Mouse (Mus musculus) midbrain, embryonic 12.5 days (tissue): Measurements from ENCODE around the gene Plxdc2. TPM values are rescaled to one million over a fixed set of nuclear protein-coding genes. Genes with fewer than 3 reads are reported as not detected.

Experiments
- ATAC-seq: fragments of 200-750 bp; cut with Nextera tagmentation; 2 replicates; pipeline ENCODE4 v1.8.0; 2017; ENCODE audit warnings: low read depth, moderate TSS enrichment, moderate library complexity; ENCODE audit not compliant: low FRiP score
- H3K27ac ChIP-seq: fragments of 300-500 bp; sonication (generic); replicated peaks from 2 replicates; pipeline ENCODE4 v1.5.1; 2016; ENCODE audit warnings: mild to moderate bottlenecking
- H3K27me3 ChIP-seq: fragments of 300-500 bp; sonication (generic); 2 replicates; pipeline ENCODE4 v1.6.1; 2016; ENCODE audit warnings: mild to moderate bottlenecking
- H3K36me3 ChIP-seq: fragments of 300-500 bp; sonication (generic); 2 replicates; pipeline ENCODE4 v1.6.1; 2016
- H3K4me1 ChIP-seq: fragments of 300-500 bp; sonication (generic); 2 replicates; pipeline ENCODE4 v1.6.1; 2016
- H3K4me2 ChIP-seq: fragments of 300-500 bp; sonication (generic); replicated peaks from 2 replicates; pipeline ENCODE4 v1.6.1; 2016; ENCODE audit warnings: mild to moderate bottlenecking, moderate library complexity
- H3K4me3 ChIP-seq: fragments of 300-500 bp; sonication (generic); 2 replicates; pipeline ENCODE4 v1.5.1; 2016; ENCODE audit warnings: mild to moderate bottlenecking
- H3K9ac ChIP-seq: fragments of 300-500 bp; sonication (generic); replicated peaks from 2 replicates; pipeline ENCODE4 v1.6.1; 2016; ENCODE audit warnings: mild to moderate bottlenecking, moderate library complexity
- H3K9me3 ChIP-seq: fragments of 300-500 bp; sonication (generic); 2 replicates; pipeline ENCODE4 v1.6.1; 2016; ENCODE audit warnings: mild to moderate bottlenecking
- WGBS: fragments of 180-500 bp; shearing (Covaris S2); methylation state at CpG from one replicate; pipeline ENCODE4 v1.1.7; 2016; 5-methylcytosine and 5-hydroxymethylcytosine counted together
- polyA plus RNA-seq: library from polyadenylated mRNA; unstranded; fragments of >200 nt; fragmentation: Nextera tagmentation; extraction: Ambion mirVana; gene quantifications from 2 replicates; pipeline ENCODE4 v1.2.1, GENCODE M21; 2016

Gene Plxdc2
- 16.8 and 22.2 TPM in 2 replicates for polyA plus RNA-seq

DNA sequence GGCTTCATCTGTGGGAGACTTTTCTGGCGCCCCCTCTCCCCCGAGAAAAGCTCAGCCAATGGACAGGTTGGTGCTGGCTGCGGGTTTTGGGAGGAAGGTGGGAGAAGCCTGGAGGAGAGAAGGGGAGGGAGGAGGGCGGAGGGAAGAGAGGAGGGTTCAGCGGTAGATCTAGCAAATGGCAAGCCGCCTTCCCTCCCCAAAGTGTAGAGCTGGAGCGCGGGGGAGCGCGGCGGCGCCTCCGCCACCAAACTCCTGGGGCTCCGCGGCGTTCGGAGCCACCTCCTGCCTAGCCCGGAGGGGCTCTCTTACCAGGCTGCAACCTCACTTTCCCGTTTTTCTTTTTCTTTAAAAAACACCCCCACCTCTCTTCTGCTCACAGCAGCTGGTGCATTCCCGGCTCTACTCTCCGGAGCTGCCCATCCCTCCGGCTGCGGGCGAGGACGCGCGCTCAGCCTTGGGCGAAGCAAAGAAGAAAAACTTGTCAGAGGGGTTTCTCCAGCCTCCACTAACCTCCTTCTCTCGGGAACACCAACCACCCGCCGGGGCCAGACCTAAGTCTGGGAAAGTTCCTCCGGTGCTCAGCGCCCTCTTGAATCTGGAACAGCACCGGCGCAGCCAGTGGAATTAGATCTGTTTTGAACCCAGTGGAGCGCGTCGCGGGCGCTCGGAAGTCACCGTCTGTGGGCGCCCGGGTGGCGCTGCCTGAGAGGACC, at the start of gene Plxdc2:
TSS of gene Plxdc2 (plus strand) at position 199 of the 713 bp plus-strand sequence.
- WGBS = 0% methylated on average over 39 of the region's 45 CpGs
- Histone ChIP-seq H3K36me3 (no peaks in the 10 kb centered on the region), H3K4me2 (peak within 1 kb of the TSS; percentile 64), H3K4me1 (peaks cover 5% of the 10 kb centered on the region; the same call in 1 of the 2 replicates), H3K4me3 (peak within 1 kb of the TSS; percentile 62), H3K9ac (peak within 1 kb of the TSS; percentile 65), H3K9me3 (no peaks in the 10 kb centered on the region), H3K27me3 (peaks cover 17% of the 10 kb centered on the region), H3K27ac (peak within 1 kb of the TSS; percentile 75)
- ATAC-seq = peak; percentile 91

DNA sequence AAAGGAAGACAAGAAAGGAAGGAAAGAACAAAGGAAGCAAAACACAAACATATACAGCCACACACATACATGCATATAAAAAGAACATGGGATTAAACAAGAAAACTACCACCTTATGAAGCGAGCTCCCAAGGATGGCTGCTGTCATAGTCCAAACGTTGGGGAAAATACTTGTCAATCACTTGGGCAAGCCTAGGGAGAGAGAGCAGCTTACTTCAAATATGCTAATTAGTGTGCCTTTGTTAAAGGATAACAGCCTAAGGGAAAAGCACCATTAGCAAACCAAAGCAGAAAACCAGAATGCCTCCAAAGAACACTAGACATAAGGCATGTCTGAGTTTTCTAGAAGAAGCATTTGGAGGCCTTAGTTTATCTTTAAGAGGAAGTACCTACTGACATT, 45.7 kb upstream of the Plxdc2 start:
- no peaks in the 10 kb centered on the region for H3K27me3 ChIP-seq
- H3K4me2 ChIP-seq = no peak overlapping the region
- no peak overlapping the region for H3K4me3 ChIP-seq
- no peaks in the 10 kb centered on the region for H3K9me3 ChIP-seq
- H3K27ac ChIP-seq = no peak overlapping the region
- H3K9ac ChIP-seq = no peak overlapping the region
- H3K4me1 ChIP-seq = no peaks in the 10 kb centered on the region
- WGBS = 7% methylated on average over 2 of the region's 2 CpGs
- no peaks in the 10 kb centered on the region for H3K36me3 ChIP-seq
- peak; percentile 92 for ATAC-seq

GRCm38 (mm10) chr2:16312400-16313070, 43.6 kb upstream of the Plxdc2 start:
- Histone ChIP-seq H3K27ac (no peak overlapping the region), H3K9ac (no peak overlapping the region), H3K36me3 (no peaks in the 10 kb centered on the region), H3K9me3 (no peaks in the 10 kb centered on the region), H3K4me3 (no peak overlapping the region), H3K4me2 (no peak overlapping the region), H3K27me3 (no peaks in the 10 kb centered on the region), H3K4me1 (no peaks in the 10 kb centered on the region)
- WGBS = 70% methylated on average over 4 of the region's 4 CpGs
- no peak for ATAC-seq

DNA sequence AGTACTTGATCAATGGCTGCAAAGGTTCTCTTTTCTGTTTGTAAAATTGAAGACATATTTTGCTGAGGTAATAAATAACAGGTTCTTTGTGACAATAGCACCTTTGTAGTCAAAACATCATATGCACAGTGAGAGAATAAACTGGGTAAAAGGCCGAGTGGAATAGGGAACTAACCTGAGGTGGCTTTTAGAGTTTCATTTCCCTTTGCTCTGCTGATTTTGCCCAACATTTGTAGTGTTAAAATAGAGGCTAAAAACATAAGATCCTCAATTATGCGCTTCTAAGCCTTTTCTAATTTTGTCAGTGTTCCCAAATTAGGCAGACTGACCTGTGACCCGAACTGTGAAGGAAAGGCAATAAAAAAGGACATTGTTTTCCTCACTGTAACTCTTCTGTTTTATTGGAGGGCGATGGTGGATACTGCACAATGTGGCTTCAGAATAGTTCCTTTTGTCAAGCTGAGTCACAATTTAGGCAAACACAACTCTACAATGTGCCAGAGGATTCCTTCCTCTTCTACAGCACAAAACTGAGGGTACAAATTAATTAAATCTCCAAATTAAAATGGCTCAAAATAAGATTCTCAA, 20.8 kb upstream of the Plxdc2 start:
- Histone ChIP-seq H3K9me3 (no peaks in the 10 kb centered on the region), H3K4me3 (no peak overlapping the region)
- WGBS = 74% methylated on average over 4 of the region's 4 CpGs

DNA sequence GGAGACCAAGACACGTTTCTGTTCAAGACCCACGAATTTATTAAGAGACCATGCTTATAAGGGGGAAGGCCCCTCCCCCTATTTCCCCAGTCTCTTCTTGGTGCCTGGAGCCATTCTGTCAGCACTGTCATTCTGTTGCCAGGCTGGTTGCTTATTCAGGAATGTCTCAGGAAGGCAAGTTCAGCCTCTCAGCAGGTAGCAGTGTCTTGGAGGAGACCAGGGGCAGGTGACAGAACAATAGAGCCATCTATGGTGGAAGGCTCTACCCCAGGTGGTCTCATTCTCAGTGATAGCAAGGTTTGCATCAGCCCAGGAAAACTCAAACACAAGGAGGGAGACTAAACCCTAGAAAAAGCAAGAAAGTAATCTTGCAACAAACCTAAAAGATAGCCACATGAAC, 11.5 kb upstream of the Plxdc2 start:
- no peak overlapping the region for H3K27ac ChIP-seq
- no peaks in the 10 kb centered on the region for H3K4me1 ChIP-seq
- no peak for ATAC-seq
- WGBS = 69% methylated on average over 2 of the region's 2 CpGs
- no peak overlapping the region for H3K9ac ChIP-seq
- H3K4me3 ChIP-seq = no peak overlapping the region
- H3K9me3 ChIP-seq = no peaks in the 10 kb centered on the region
- H3K36me3 ChIP-seq = no peaks in the 10 kb centered on the region
- no peak overlapping the region for H3K4me2 ChIP-seq
- H3K27me3 ChIP-seq = no peaks in the 10 kb centered on the region

More for the DNA sequence above, 20.8 kb upstream of the Plxdc2 start:
- no peak for ATAC-seq
- Histone ChIP-seq H3K36me3 (no peaks in the 10 kb centered on the region), H3K4me1 (no peaks in the 10 kb centered on the region), H3K27ac (no peak overlapping the region), H3K9ac (no peak overlapping the region), H3K4me2 (no peak overlapping the region), H3K27me3 (no peaks in the 10 kb centered on the region)

DNA sequence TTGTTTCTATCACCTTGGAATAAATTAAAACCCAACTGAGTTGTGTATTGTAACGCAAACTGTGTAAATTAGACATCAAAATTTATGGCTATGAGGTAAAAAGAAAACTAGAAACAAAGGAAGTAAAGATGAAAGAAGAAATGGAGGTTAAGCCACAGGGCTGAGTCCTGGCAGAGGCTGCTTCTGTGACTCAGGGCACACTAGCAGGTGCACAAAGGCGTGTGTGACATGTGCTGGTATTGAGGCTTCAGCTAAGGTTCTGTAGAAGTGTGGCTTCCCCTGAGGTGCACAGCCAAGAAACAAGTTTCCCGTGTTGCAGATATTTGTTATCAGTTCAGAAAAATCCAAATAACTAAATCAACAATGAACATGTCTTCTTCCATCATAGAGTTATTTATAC, 5.0 kb upstream of the Plxdc2 start:
- 77% methylated on average over 3 of the region's 3 CpGs for WGBS
- Histone ChIP-seq H3K9ac (no peak overlapping the region), H3K27me3 (no peaks in the 10 kb centered on the region), H3K36me3 (no peaks in the 10 kb centered on the region), H3K27ac (no peak overlapping the region), H3K4me3 (no peak overlapping the region), H3K9me3 (no peaks in the 10 kb centered on the region), H3K4me2 (no peak overlapping the region), H3K4me1 (no peaks in the 10 kb centered on the region)
- no peak for ATAC-seq

DNA sequence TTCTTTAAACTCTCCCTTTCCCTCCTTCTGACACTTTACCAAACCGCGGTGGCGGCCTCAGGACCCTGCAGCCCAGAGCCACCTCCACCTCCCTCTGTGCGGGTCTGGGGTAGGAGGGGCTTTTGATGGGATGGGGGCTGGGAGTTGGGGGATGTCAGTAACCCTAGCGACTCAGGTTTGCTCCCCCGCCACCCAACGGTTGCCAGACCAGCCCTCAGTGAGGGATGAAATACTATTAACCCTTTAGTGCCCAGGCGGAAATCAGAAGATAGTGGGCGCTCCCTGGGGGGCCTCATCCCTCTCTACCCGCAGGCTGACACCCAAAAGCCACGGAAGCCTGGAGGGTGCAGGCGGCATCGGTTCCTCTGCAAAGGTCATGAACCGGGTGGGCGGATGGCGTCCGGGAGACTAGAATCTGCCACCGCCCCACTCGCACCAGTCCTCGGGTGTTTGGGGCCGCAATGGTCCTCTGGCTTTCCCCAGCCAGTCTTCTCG, 446 bp upstream of the Plxdc2 start:
- H3K9me3 ChIP-seq = no peaks in the 10 kb centered on the region
- WGBS = under 1% methylated on average over 22 of the region's 22 CpGs
- peak overlapping the region; percentile 64 for H3K4me2 ChIP-seq
- peaks cover 17% of the 10 kb centered on the region for H3K27me3 ChIP-seq
- ATAC-seq = peak; percentile 94
- H3K4me1 ChIP-seq = peaks cover 5% of the 10 kb centered on the region; the same call in 1 of the 2 replicates
- peak overlapping the region; percentile 75 for H3K27ac ChIP-seq
- H3K4me3 ChIP-seq = peak overlapping the region; percentile 62
- peak overlapping the region; percentile 65 for H3K9ac ChIP-seq
- no peaks in the 10 kb centered on the region for H3K36me3 ChIP-seq

DNA sequence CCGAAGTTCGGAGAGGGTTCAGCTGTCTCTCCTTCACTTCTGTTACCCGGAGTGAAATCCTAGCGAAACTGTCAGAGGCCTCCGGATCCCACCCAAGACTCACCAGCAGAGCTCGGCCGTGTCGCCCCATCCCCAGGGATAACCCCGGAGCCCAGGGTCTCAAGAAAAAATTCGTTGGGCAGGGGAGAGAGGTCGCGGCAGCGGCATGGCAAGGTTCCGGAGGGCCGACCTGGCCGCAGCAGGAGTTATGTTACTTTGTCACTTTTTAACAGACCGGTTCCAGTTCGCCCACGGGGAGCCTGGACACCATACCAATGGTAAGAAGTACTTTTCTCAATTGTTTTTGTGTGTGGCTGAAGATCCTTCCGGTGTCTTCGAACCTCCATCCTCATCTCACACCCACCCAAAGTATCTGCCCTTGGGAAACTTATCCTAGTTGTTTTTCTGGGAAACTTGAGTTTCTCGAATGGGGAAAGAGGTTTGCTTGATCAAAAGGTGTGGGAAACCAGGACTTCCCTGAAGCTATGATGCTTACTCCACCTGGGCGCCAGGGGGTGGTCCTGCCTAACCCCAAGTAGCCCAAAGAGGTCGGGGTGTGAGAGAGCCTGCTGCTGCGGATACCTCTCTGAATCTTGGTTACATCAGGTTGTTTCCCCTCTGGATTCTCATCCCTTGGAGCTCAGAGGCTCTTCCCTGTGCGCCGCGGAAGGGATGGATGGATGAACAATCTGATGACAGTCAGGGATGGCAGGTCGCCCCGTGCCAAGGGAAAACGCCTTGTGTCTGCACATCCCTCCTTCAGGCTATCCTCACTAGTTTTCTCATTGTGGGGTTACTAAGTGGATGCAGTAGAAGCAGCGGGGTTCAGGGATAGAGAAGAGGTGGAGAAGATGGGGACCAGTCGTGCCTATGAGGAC, 1.1 kb downstream of the Plxdc2 start:
- peaks cover 5% of the 10 kb centered on the region; the same call in 1 of the 2 replicates for H3K4me1 ChIP-seq
- no peaks in the 10 kb centered on the region for H3K36me3 ChIP-seq
- H3K4me3 ChIP-seq = peak overlapping the region; percentile 62
- no peak overlapping the region for H3K27ac ChIP-seq
- no peaks in the 10 kb centered on the region for H3K9me3 ChIP-seq
- peak overlapping the region; percentile 65 for H3K9ac ChIP-seq
- 1% methylated on average over 33 of the region's 33 CpGs for WGBS
- H3K4me2 ChIP-seq = peak overlapping the region; percentile 64
- no peak for ATAC-seq
- H3K27me3 ChIP-seq = peaks cover 17% of the 10 kb centered on the region

- Histone ChIP-seq H3K9ac (no peak overlapping the region; the same call in 1 of the 2 replicates), H3K27me3 (peaks cover 17% of the 10 kb centered on the region), H3K4me2 (peak overlapping the region; percentile 64), H3K4me1 (peaks cover 5% of the 10 kb centered on the region; the same call in 1 of the 2 replicates), H3K36me3 (no peaks in the 10 kb centered on the region), H3K9me3 (no peaks in the 10 kb centered on the region), H3K4me3 (peak overlapping the region; percentile 62), H3K27ac (no peak overlapping the region)
- WGBS = 25% methylated on average over 1 of the region's 1 CpGs
- no peak for ATAC-seq
These were observed 1.8 kb downstream of the Plxdc2 start for GRCm38 (mm10) chr2:16357946-16358345.

DNA sequence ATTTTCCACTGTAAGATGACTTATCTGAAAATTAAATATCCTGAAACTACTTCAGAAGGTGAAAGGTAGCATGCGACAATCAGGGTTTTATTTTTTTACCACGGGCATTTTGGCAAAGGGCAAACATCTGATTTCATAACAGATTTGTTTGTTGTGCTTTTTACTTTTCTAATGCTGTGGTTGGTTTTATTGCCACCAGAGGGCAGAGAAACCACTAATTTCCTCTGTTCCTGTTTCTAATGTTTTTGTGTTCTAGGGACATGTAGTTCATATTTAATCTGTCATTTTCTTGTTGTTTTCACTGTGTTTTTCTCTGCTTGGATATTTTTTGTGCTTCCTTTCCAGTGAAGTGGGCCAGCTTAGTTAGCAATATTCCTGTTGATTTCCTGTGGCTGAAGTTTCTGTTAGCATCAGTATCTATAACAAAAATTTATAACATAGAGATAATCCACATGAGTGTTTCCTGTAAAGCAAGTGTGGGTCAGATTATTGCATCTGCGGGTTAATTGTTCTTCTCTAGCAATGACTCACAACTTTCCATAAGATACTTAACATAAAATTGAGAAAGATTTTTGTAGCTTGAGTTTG, 3.3 kb downstream of the Plxdc2 start:
- Histone ChIP-seq H3K4me2 (no peak overlapping the region), H3K9me3 (no peaks in the 10 kb centered on the region), H3K27me3 (peaks cover 17% of the 10 kb centered on the region), H3K36me3 (no peaks in the 10 kb centered on the region), H3K4me1 (peaks cover 5% of the 10 kb centered on the region; the same call in 1 of the 2 replicates), H3K27ac (no peak overlapping the region), H3K4me3 (no peak overlapping the region), H3K9ac (no peak overlapping the region)
- no peak for ATAC-seq
- WGBS = 76% methylated on average over 3 of the region's 3 CpGs

DNA sequence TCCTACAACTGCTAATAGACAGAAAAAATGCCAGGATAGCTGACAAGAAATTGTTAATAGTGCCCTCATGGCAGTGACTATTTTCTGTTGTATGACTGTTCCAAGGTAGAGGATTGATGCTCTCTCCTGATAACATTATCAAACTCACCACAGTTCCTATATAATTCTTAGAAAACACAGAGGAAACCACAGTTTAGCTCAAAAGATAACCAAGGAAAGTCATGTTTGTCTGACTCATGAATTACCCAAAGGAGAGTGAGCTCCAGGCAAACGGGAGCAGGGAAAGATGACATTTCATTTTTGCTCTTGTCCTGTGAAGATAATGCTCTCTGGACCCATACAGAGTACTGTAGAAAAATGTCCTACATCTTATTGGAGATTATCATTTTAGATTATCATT, 8.6 kb downstream of the Plxdc2 start:
- H3K4me1 ChIP-seq = no peaks in the 10 kb centered on the region
- no peak overlapping the region for H3K4me2 ChIP-seq
- H3K9me3 ChIP-seq = no peaks in the 10 kb centered on the region
- H3K27me3 ChIP-seq = no peaks in the 10 kb centered on the region
- H3K27ac ChIP-seq = no peak overlapping the region
- H3K9ac ChIP-seq = no peak overlapping the region
- no peak overlapping the region for H3K4me3 ChIP-seq
- H3K36me3 ChIP-seq = no peaks in the 10 kb centered on the region
- ATAC-seq = no peak
- 65% methylated on average over 1 of the region's 1 CpGs for WGBS
